Mouse (Mus musculus): ENCODE results near the gene Slc35g2.

The Slc35g2 gene

GRCm38 (mm10) chr9:100558991-100559390 lies 11.9 kb downstream of the Slc35g2 start:
- no peak for DNase-seq

GRCm38 (mm10) chr9:100558023-100558573 lies 12.8 kb downstream of the Slc35g2 start:
- no peak for DNase-seq

- no peak for DNase-seq
Measured at GRCm38 (mm10) chr9:100555686-100556085, 15.2 kb downstream of the Slc35g2 start.

- peak; percentile 8 to 17 for DNase-seq
Measured at GRCm38 (mm10) chr9:100548313-100548712, 22.6 kb downstream of the Slc35g2 start.

DNA sequence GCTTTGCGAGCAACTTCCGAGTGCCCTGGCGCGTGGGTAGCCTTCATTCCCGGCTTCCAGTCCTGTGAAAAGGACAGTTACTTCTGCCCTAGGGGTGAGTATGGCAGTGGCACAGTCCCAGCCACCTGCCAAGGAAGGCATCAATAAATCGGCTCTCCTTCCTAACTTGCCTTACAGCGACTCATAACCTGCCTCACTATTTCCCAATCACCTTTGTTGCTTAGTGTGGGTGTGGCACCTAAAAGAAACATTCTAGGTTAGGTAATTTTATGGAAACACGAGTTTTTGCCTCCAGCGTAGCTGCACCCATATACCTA lies 24.3 kb downstream of the Slc35g2 start:
- no peak for DNase-seq

DNA sequence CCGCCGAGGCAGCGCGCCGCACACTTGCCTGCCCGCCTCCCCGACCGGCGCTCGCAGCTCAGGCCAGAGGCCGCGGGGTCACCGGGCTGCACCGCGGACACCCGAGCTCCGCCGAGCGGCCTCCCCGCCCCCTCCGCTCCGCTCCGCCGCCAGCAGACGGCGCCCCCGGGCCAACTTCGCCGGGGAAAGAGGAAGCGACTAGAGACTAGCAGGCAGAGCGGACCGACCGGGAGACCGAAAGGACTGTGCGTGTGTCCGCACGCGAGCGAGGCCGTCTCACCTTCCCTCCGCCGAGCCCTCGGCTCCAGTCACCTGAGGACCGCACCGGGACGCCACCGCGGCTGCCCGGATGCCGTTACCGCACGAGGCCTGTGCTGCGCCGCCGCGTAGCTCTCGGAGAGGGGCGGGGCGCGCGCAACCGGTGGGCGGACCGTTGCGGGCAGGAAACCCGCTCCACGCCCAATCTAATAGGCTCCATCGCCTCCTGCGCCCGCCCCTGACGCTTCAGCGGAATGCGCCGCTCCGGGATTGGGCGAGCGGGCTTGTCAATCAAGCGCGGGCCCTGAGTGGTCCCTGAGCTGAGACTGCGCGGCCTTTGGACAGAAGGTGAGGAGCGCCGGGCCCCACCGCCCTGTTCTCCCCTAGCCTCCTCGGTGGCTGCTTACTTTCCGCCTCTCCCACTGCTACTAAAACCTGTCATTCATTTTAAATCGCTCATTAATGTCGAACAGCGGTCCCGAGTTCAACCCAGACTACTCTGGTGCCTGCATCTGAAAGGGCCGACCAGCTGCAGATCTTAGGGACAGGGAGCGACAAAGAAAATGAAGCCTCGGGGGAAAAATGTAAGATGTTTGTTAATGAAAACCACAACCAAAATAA lies 24.9 kb downstream of the Slc35g2 start, which contains the start of gene Nck1:
Gene Nck1 (minus strand): TSS at position 420 of the 879 bp plus-strand sequence.
- peak; percentile 99 to 100 for DNase-seq

DNA sequence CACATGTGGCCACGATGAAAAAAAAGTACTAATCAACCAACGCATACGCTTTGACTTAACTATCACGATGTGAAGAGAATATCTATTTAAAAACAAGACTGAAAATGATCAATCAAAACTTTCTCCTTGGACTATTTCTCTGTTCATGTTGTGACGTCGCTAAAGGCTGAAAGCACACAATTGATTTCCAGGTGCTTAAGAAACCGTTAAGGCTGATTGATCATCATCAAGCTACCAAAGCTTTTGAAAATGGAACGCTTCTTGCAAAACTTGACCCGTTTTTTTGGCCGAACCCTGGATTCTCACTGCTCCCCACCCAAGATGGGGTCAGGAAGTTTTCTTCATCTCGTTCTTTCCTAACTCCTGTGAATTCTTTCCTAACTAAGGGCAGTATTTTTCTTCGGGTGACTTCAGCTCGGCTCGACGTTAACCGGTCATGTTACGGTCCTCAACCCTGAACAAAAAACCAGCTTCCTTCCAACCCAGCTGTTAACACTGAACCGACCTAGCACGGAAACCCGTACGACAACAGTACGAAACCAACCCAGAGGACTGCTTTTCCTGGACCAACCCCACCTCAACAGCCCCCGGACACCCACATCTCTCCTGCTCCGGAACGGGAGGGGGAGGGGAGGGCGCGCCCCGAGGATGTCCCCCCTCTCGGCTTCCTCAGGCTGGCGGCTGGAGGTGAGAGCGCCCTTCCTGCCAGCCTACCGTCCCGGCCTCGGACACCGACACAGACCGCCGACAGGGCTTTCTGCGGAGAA lies 25.8 kb downstream of the Slc35g2 start:
- DNase-seq = no peak

DNA sequence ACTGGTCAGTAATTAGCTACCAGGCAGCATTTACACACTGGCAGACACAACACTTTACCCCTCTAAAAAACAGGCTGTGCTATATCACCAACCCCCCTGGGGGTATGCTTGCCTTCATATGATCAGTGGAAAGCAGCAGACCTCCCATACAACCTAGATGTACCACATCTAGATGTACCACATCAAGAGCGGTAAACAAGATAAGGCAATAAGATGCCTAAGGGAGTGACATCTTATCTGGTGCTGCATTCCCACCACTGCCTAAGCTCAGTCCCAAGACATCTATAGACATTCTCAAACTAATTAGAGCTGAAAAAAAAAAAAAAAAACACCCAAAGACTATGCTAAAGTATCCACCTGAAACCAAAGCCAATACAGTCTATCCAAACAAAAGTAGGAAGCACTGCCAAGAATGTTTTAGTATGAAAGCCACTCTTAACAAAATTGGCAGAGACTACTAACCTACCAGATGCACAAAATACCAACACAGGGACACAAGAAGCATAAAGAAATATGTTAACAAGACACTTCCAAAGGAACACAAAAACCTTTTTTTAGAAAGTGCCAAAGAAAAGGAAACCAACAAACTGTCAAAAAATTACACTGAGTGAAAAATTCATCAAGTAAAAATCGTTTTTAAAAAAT lies 35.1 kb downstream of the Slc35g2 start:
- no peak for DNase-seq

GRCm38 (mm10) chr9:100534686-100535085 lies 36.2 kb downstream of the Slc35g2 start:
- no peak for DNase-seq

DNA sequence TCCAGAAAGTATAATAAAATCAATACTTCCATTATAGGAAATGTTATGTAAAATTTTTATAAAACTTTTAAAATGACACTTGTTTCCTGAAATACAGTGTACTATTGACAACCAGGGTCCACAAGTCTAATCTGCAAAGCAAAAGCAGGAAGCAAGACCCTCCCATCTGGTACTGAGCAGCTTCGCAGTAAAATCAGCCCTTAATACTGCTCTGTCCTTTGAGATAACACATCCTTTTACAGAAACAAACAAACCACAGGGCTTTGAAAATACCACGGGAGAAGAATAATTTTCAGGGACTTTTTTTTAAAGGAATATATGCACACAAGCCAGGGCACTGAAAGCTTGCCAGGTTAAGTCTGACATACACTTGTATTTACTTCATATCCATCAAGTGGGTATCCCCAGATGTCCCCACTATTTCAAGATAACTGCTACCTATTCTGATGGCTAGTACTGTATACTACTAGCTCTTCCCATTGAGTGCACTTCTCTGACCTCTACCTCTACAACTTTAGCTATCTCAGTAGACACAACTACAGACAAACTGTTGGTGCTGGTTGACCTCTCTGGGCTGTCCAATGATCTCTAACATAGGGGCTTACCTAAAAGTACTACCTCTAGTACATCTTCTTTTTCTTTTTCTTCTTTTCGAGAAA lies 37.9 kb downstream of the Slc35g2 start:
- no peak for DNase-seq

DNA sequence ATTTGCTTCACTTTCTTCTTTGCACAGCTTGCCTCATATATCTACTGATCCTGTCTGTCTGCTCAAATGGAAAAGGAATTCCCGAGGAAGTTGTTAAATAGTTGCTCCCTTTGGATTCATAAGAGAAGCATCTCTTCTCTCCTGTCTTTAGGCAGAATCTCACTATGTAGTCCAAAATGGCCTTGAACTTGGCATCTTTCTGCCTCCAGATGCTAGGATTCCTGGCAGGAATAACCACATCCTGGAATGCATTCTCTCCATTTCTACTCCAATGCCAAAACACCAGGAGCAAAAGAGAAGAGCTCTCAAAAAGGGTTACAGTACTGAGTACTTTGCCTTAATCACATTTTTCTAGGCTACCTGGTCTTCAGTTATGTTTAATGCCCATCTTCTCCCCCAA lies 39.6 kb downstream of the Slc35g2 start:
- no peak for DNase-seq

DNA sequence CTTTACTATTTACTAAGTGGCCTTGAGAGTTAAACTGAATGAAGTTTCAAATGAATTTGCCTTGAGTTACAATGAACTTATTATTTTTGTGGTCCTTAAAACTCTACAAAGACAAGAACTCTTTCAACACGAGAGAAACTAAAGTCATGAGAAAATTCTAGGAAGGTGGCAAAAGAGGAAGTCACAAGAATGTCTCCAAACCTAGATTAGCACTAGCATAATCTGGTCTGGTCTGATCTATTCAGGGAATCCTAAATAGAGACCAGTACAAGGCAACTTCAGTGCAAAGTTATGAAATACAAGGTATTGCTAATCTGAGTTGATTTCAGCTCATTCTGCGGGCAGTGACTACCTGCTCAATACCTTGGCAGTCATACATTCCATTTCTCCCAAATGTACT lies 45.7 kb downstream of the Slc35g2 start:
- no peak for DNase-seq

GRCm38 (mm10) chr9:100522029-100522428 lies 48.9 kb downstream of the Slc35g2 start:
- no peak for DNase-seq

DNA sequence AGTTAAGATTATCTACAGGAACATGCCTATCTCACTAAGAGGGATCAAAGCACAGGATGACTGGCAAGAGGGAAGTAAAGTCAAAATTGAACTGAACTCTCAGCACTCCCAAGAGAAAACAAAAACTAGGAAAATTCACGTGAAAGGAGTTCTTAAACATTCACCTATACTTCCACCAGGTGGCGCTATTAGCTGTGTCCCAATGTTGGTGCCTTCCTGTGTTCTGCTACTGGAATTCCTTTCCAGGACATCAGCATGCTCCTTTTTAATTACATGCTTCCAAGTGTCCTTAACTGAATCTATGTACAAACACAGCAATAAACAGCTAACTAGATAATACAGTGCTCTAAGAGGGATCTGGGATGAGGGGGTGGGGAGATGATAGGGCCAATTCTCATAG lies 50.3 kb downstream of the Slc35g2 start:
- peak; percentile 46 to 64 for DNase-seq

DNA sequence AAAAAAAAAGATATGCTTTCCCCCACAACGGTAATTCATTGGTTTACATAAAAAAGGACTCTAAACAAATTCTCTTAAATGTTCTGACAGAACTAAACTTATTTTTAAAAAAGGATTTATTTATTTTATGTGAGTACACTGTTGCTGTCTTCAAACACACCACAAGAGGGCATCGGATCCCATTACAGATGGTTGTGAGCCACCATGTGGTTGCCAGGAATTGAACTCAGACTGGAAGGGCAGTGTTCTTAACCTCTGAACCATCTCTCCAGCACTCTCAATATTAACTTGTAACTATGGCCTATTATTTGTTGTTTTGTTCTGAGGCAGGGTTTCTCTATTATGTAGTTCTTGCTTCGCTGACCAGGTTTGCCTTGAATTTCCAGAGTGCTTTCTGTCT lies 50.9 kb downstream of the Slc35g2 start:
- peak in 1 of 2 experiments; percentile 8 for DNase-seq

GRCm38 (mm10) chr9:100507581-100507980 lies 63.3 kb downstream of the Slc35g2 start:
- no peak for DNase-seq

DNA sequence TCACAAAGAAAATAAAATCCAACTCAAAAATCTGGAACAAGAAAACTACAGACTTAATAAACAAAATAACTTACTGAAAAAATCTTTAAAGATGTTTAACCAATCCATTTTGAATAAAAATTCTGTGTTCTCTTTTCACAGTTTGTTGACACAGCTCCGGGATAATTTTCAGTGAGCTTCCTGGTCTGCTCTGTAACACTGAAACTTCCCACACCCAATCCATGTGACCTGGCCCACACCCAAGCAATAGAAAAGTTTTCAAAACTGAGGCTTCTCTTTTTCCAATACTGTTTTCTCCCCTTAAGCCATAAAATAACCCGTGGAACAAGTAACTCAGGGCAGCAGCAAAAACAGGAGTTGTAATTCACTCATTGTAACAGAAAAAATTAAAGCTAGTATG lies 64.2 kb downstream of the Slc35g2 start:
- DNase-seq = peak; percentile 44 to 47

- no peak for DNase-seq
Measured at GRCm38 (mm10) chr9:100505498-100505897, 65.4 kb downstream of the Slc35g2 start.
